In genomic region chr14:20970927-20971326, GRCm38 (mm10) we compare ENCODE assay signal across 8 mouse cellular contexts. TPM values are rescaled to one million over a fixed set of nuclear protein-coding genes. Genes with fewer than 3 reads are reported as not detected.
DNase-seq lines count a peak whose midpoint lies in the region.

No protein-coding gene starts in this region.

- peak; percentile 22 for DNase-seq in lung, postnatal 36 days
- no peak for DNase-seq in lung, postnatal 4 days
- DNase-seq in cerebellum, postnatal 14 days: peak; percentile 65 to 77
- DNase-seq in layer of hippocampus, adult 11-12 months (ENCODE audit: low spot score): peak; percentile 63
- peak; percentile 17 for DNase-seq in right cerebral cortex, postnatal 25 days
- no peak for DNase-seq in adrenal gland, postnatal 14 days
- no peak for DNase-seq in ovary, postnatal 10 days (ENCODE audit: low spot score)
- no peak for DNase-seq in gastrocnemius, postnatal 25 days

RNA-seq across cellular contexts. Expression of gene Vcl, which starts 41.7 kb away (rescaled TPM):
- 93.6 and 93.9 TPM in 2 replicates for total RNA-seq in adrenal gland, postnatal 14 days (2021)
- total RNA-seq in gastrocnemius, postnatal 25 days (2021): 10 to 100 TPM; 78.4 to 94.0 TPM

Comparison
In these comparisons a context has a peak if more than half of its experiments do, and no peak if none do; other contexts are left out.
1. DNase-seq: peak in lung, postnatal 36 days (single experiment), cerebellum, postnatal 14 days (2 of 2), layer of hippocampus, adult 11-12 months (single experiment) and right cerebral cortex, postnatal 25 days (single experiment); none in lung, postnatal 4 days (0 of 2), adrenal gland, postnatal 14 days (single experiment), ovary, postnatal 10 days (single experiment) and gastrocnemius, postnatal 25 days (single experiment).